Mouse (Mus musculus) hindbrain, embryonic 15.5 days (tissue): ENCODE data around the gene Gm11273. TPM values are rescaled to one million over a fixed set of nuclear protein-coding genes. Genes with fewer than 3 reads are reported as not detected.
"Not testable (repeated sequence)": the region's sequence is repeated elsewhere in the genome, so short reads cannot be mapped to it uniquely, and the experiment has no call there.

ENCODE experiments used
- ATAC-seq: fragments of 200-750 bp; cut with Nextera tagmentation; 2 replicates; pipeline ENCODE4 v1.8.0; 2017; ENCODE audit warnings: low read depth, moderate number of reproducible peaks, moderate TSS enrichment; ENCODE audit not compliant: low FRiP score
- H3K27ac ChIP-seq: fragments of 300-500 bp; sonication (generic); replicated peaks from 2 replicates; pipeline ENCODE4 v1.5.1; 2015; ENCODE audit warnings: mild to moderate bottlenecking, inconsistent platforms
- H3K27me3 ChIP-seq: fragments of 300-500 bp; sonication (generic); 2 replicates; pipeline ENCODE4 v1.6.1; 2015; ENCODE audit warnings: control low read depth, inconsistent platforms
- H3K36me3 ChIP-seq: fragments of 300-500 bp; sonication (generic); 2 replicates; pipeline ENCODE4 v1.6.1; 2015; ENCODE audit warnings: control low read depth, inconsistent platforms
- H3K4me1 ChIP-seq: fragments of 300-500 bp; sonication (generic); replicated peaks from 2 replicates; pipeline ENCODE4 v1.6.1; 2015; ENCODE audit warnings: control low read depth, inconsistent platforms
- H3K4me2 ChIP-seq: fragments of 300-500 bp; sonication (generic); 2 replicates; pipeline ENCODE4 v1.6.1; 2015; ENCODE audit warnings: moderate library complexity, mild to moderate bottlenecking, inconsistent platforms
- H3K4me3 ChIP-seq: fragments of 300-500 bp; sonication (generic); 2 replicates; pipeline ENCODE4 v1.5.1; 2015; ENCODE audit warnings: mild to moderate bottlenecking, inconsistent platforms
- H3K9ac ChIP-seq: fragments of 300-500 bp; sonication (generic); 2 replicates; pipeline ENCODE4 v1.6.1; 2015; ENCODE audit warnings: inconsistent platforms
- H3K9me3 ChIP-seq: fragments of 300-500 bp; sonication (generic); 2 replicates; pipeline ENCODE4 v1.6.1; 2016; ENCODE audit warnings: control low read depth, inconsistent platforms
- WGBS: fragments of 180-500 bp; shearing (Covaris S2); methylation state at CpG from one replicate; pipeline ENCODE4 v1.1.7; 2015; 5-methylcytosine and 5-hydroxymethylcytosine counted together
- polyA plus RNA-seq: library from polyadenylated mRNA; unstranded; fragments of >200 nt; fragmentation: Nextera tagmentation; extraction: Ambion mirVana; gene quantifications from 2 replicates; pipeline ENCODE4 v1.2.1, GENCODE M21; 2015

The Gm11273 gene
- polyA plus RNA-seq, 1 experiment from 2014 or later = 8.8 TPM

- peak; percentile 94 for ATAC-seq
- not testable (repeated sequence) for H3K9me3 ChIP-seq, H3K27me3 ChIP-seq, H3K36me3 ChIP-seq
- peaks cover 19% of the 10 kb centered on the region for H3K4me1 ChIP-seq
- H3K27ac ChIP-seq = peak within 1 kb of the TSS; percentile 85
- H3K9ac ChIP-seq = peak within 1 kb of the TSS; percentile 54
- peak within 1 kb of the TSS; percentile 68 for H3K4me3 ChIP-seq
- H3K4me2 ChIP-seq = peak within 1 kb of the TSS; percentile 65
- 4% methylated on average over 31 of the region's 31 CpGs for WGBS
Observed at GRCm38 (mm10) chr13:21478759-21479670, 22.2 kb downstream of the Gm11273 start, which contains the start of the genes Zkscan4 and Gm10065. Gene Zkscan4 (plus strand): TSS chr13:21478907. Gene Gm10065 (minus strand): TSS chr13:21479441.

DNA sequence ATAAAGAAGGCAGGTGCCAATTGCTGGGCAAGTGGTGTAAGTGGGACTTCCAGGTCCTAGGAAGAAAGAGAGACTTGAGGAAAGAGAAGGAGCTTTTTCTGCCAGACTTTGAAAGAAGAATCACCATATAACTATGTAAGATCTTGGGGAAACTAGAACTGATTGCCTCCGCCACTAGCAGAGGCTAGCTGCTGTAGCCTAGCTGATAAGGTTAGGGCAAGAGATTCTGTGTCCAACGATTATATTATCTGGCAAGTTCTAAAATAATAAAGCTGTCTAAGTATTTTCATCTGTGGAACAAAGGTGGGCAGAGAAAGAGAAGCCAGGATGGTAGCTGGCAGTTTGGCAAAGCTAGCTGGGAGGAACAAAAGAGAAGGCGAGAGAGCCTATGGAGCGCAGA lies 28.8 kb downstream of the Gm11273 start:
- no peak overlapping the region for H3K4me3 ChIP-seq
- H3K4me1 ChIP-seq = peaks cover 3% of the 10 kb centered on the region; the same call in 1 of the 2 replicates
- H3K36me3 ChIP-seq = no peaks in the 10 kb centered on the region
- H3K4me2 ChIP-seq = no peak overlapping the region
- 32% methylated on average over 4 of the region's 4 CpGs for WGBS
- no peak overlapping the region for H3K9ac ChIP-seq
- H3K27ac ChIP-seq = no peak overlapping the region
- ATAC-seq = no peak
- 0 out of 2 replicates have a peak, but pooled peaks cover 3% of the 10 kb centered on the region for H3K27me3 ChIP-seq
- no peaks in the 10 kb centered on the region for H3K9me3 ChIP-seq

GRCm38 (mm10) chr13:21469097-21469496 lies 32.1 kb downstream of the Gm11273 start:
- H3K4me3 ChIP-seq = peak overlapping the region; percentile 52; the same call in 1 of the 2 replicates

GRCm38 (mm10) chr13:21468061-21469019 lies 32.9 kb downstream of the Gm11273 start, which contains the start of gene Nkapl:
Gene Nkapl (minus strand): TSS chr13:21468509.
- Histone ChIP-seq H3K27me3 (peaks cover 3% of the 10 kb centered on the region; the same call in 1 of the 2 replicates), H3K4me3 (peak within 1 kb of the TSS; percentile 52), H3K36me3 (no peaks in the 10 kb centered on the region), H3K27ac (peak within 1 kb of the TSS; percentile 72), H3K9me3 (no peaks in the 10 kb centered on the region), H3K4me1 (peaks cover 3% of the 10 kb centered on the region; the same call in 1 of the 2 replicates), H3K4me2 (peak within 1 kb of the TSS; percentile 76), H3K9ac (peak within 1 kb of the TSS; percentile 67)
- ATAC-seq = peak; percentile 100
- 1% methylated on average over 54 of the region's 54 CpGs for WGBS

More at GRCm38 (mm10) chr13:21469097-21469496, 32.1 kb downstream of the Gm11273 start:
- 26% methylated on average over 9 of the region's 9 CpGs for WGBS
- no peak overlapping the region for H3K27ac ChIP-seq
- no peak overlapping the region for H3K9ac ChIP-seq
- H3K4me2 ChIP-seq = peak overlapping the region; percentile 76
- no peaks in the 10 kb centered on the region for H3K9me3 ChIP-seq
- peaks cover 3% of the 10 kb centered on the region; the same call in 1 of the 2 replicates for H3K27me3 ChIP-seq
- H3K36me3 ChIP-seq = no peaks in the 10 kb centered on the region
- peaks cover 3% of the 10 kb centered on the region; the same call in 1 of the 2 replicates for H3K4me1 ChIP-seq
- no peak for ATAC-seq

DNA sequence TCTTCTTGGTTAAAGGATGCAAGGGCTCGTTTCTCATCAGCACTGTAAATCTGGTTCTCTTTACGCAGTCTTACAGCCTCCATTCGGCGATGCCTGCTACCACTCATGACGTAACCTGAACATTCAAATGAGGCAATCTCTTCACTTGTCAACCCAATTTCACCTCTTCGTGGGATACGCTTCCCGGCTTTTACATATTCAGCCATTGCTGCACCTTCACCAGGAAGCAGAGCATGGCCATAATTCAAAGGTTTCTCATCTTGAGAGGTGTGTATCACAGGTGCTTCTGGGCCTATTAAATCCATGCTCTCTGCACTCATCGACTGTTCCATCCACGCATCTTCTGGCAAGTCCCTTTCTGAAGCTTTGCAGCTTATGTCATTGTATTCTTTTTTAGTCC lies 33.9 kb downstream of the Gm11273 start:
- no peak overlapping the region for H3K9ac ChIP-seq
- H3K4me2 ChIP-seq = peak overlapping the region; percentile 76

DNA sequence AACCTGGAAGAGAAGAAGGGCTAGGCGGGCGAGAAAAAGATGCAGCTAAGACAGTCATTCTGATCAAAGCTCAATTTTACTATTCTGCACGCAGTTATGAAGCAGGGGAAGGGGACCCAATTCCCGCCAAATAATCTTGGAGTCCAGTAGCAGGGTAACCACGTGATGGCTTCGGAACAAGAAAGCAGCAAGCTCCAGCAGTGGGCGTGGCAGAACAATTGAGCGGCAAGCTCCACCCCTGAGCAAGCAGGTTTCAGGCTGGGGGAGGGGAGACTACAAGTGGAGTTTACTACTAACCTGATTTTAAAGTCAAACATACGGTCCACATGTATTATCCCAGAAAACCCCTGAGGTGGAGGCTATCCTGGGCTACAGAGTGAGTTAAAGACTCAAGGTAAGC lies 38.7 kb downstream of the Gm11273 start:
- H3K9me3 ChIP-seq, H3K4me3 ChIP-seq, H3K36me3 ChIP-seq, H3K27ac ChIP-seq, ATAC-seq, H3K9ac ChIP-seq, H3K27me3 ChIP-seq, H3K4me1 ChIP-seq, H3K4me2 ChIP-seq: not testable (repeated sequence)
- 53% methylated on average over 9 of the region's 9 CpGs for WGBS

More for the DNA sequence above, 33.9 kb downstream of the Gm11273 start:
- Histone ChIP-seq H3K27me3 (peaks cover 3% of the 10 kb centered on the region; the same call in 1 of the 2 replicates), H3K4me3 (no peak overlapping the region), H3K36me3 (no peaks in the 10 kb centered on the region), H3K4me1 (peaks cover 3% of the 10 kb centered on the region; the same call in 1 of the 2 replicates), H3K9me3 (no peaks in the 10 kb centered on the region), H3K27ac (no peak overlapping the region)
- 86% methylated on average over 10 of the region's 10 CpGs for WGBS
- ATAC-seq = no peak

- Histone ChIP-seq H3K4me2 (no peak overlapping the region), H3K4me3 (no peak overlapping the region), H3K36me3 (no peaks in the 10 kb centered on the region), H3K27ac (no peak overlapping the region), H3K9ac (no peak overlapping the region), H3K27me3 (no peaks in the 10 kb centered on the region), H3K9me3 (no peaks in the 10 kb centered on the region), H3K4me1 (peaks cover 16% of the 10 kb centered on the region)
- WGBS = 13% methylated on average over 4 of the region's 4 CpGs
- no peak for ATAC-seq
Observed at GRCm38 (mm10) chr13:21456347-21456746, 44.9 kb downstream of the Gm11273 start.

DNA sequence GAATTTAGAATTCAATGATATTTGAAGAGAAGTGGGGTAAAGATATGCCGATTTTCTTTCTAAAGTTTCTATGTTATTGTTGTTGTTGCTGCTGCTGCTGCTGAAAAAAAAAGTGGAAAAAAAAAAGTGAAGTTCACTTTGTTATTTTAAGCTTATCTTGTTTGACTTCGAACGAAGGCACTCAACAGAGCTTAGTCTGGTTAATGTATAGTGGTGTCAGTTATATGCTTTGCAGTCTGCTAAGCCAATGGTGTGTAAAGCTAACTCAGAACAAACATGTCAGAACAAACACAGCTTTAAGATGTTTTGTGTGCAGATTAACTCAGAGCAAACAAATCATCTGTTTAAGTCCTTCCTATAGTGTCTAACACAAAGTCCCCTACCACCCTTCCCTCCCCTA lies 47.1 kb downstream of the Gm11273 start:
- ATAC-seq = no peak
- peak overlapping the region; percentile 63; the same call in 1 of the 2 replicates for H3K4me2 ChIP-seq
- H3K27ac ChIP-seq = no peak overlapping the region
- WGBS = over 99% methylated on average over 3 of the region's 3 CpGs
- H3K4me3 ChIP-seq = no peak overlapping the region
- no peaks in the 10 kb centered on the region for H3K9me3 ChIP-seq
- no peak overlapping the region for H3K9ac ChIP-seq
- no peaks in the 10 kb centered on the region for H3K27me3 ChIP-seq
- H3K4me1 ChIP-seq = peaks cover 16% of the 10 kb centered on the region
- no peaks in the 10 kb centered on the region for H3K36me3 ChIP-seq

DNA sequence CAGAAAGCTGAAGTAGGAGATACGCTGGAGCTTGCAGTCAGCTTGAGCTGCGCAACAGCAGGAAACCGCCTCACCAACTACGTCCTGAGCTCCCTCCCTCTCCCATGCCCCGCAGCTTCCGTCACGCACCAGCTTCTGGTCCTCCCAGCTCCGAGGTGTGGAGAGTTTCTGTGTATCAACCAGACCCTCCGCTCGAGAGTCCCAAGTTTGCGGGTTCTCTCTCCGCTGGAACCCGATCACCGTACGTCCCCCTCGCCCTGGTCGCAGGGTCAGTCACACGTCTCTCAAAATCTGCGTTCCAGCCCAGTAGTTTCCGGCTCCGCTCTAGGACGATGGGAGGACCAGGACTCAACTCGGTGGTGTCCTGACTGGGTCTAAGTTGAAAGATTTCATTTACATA lies 47.8 kb downstream of the Gm11273 start, which contains the start of gene Zscan26:
Zscan26 (minus strand) TSS at position 282 of the 400 bp plus-strand sequence.
- WGBS = under 1% methylated on average over 23 of the region's 23 CpGs
- peak; percentile 95 for ATAC-seq

GRCm38 (mm10) chr13:21453042-21453441 lies 48.2 kb downstream of the Gm11273 start:
- WGBS = 4% methylated on average over 13 of the region's 13 CpGs
- peaks cover 6% of the 10 kb centered on the region; the same call in 1 of the 2 replicates for H3K36me3 ChIP-seq
- peaks cover 16% of the 10 kb centered on the region for H3K4me1 ChIP-seq

More for the DNA sequence above, 47.8 kb downstream of the Gm11273 start, which contains the start of gene Zscan26:
- Histone ChIP-seq H3K27ac (peak within 1 kb of the TSS; percentile 78), H3K4me1 (peaks cover 16% of the 10 kb centered on the region), H3K4me2 (peak within 1 kb of the TSS; percentile 63), H3K27me3 (no peaks in the 10 kb centered on the region), H3K4me3 (peak within 1 kb of the TSS; percentile 72), H3K9ac (peak within 1 kb of the TSS; percentile 71), H3K9me3 (no peaks in the 10 kb centered on the region), H3K36me3 (peaks cover 2% of the 10 kb centered on the region; the same call in 1 of the 2 replicates)

More at GRCm38 (mm10) chr13:21453042-21453441, 48.2 kb downstream of the Gm11273 start:
- Histone ChIP-seq H3K4me2 (peak overlapping the region; percentile 63), H3K27me3 (no peaks in the 10 kb centered on the region), H3K27ac (peak overlapping the region; percentile 78), H3K9me3 (no peaks in the 10 kb centered on the region), H3K9ac (peak overlapping the region; percentile 71), H3K4me3 (peak overlapping the region; percentile 72)
- 0 out of 2 replicates have a peak, but pooled peaks have one; percentile 17 for ATAC-seq
